Mouse (Mus musculus): Measurements from ENCODE around the gene Gm20449. TPM values are rescaled to one million over a fixed set of nuclear protein-coding genes. Genes with fewer than 3 reads are reported as not detected.

Gm20449 gene
- polyA plus RNA-seq, 1 experiment from 2014 or later = 0.13 TPM

DNA sequence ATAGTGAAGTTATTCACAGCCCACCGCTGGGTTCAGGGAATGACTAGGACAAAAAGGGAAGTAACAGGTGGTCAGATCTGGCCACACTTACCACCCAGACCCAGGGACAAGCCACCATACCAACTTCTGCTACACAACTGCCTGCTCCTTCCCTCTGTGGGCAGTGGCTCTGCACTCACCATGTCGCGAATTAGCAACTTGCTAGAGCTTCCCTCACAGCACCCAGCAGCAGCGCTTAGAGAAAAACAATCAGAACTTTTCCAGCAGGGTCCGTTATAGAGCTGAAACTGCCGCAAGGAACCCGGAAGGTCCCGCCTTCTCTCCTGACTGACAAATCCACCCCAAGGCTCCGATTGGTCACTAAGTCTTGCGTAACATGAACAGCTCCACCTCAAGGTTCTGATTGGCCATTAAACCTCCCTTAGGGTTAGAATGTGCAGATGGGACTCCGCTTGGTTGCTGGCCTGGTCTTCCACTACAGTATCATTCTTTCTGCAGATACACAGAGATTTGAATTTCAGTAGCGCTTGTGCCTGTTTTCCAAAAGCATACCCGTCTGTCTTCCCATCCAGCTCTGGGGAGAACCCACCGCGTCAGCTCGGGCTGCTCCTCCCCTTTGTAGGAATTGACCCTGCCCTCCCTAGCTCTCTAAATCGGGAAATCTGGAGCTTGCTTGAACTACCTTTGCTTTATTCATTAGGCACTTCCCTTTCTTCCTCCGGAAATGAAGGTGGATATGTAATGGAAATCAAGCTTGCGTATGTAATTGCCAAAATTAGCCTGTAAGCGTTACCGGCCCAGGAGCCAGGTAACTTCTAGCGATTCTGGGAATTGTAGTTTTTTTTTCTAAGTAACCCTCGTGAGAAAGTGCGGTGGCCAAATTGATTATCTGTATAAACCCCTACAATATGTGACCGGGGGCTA lies 105.9 kb downstream of the Gm20449 start, which contains the start of gene AI987944:
Gene AI987944 (minus strand): TSS at position 332 of the 924 bp plus-strand sequence.
- Histone ChIP-seq H3K9me3 (replicated peaks) (no peaks in the 10 kb centered on the region; the same call in 1 of the 2 replicates), H3K4me1 (replicated peaks) (no peaks in the 10 kb centered on the region), H3K36me3 (no peaks in the 10 kb centered on the region), H3K9ac (peak within 1 kb of the TSS; percentile 84), H3K4me2 (peak within 1 kb of the TSS; percentile 76), H3K27ac (ENCODE audit: poor library complexity, severe bottlenecking) (peak within 1 kb of the TSS; percentile 81), H3K4me3 (peak within 1 kb of the TSS; percentile 73), H3K27me3 (replicated peaks) (no peaks in the 10 kb centered on the region)
- peak; percentile 99 for ATAC-seq (ENCODE audit: insufficient number of reproducible peaks, low FRiP score)
- WGBS = under 1% methylated on average over 25 of the region's 25 CpGs

Other genes with a start within 250 kb of the Gm20449 start
- 9.2 and 9.8 TPM in 2 replicates for gene AI987944, start 106.0 kb downstream of the Gm20449 start, polyA plus RNA-seq (2016; fragmentation: Nextera tagmentation; extraction: Ambion mirVana)
- 0.22 and 0.26 TPM in 2 replicates for gene Vmn2r57, start 50.7 kb downstream of the Gm20449 start, polyA plus RNA-seq (2016; fragmentation: Nextera tagmentation; extraction: Ambion mirVana)
- 5.9 and 6.7 TPM in 2 replicates for gene AW146154, start 473 bp upstream of the Gm20449 start, polyA plus RNA-seq (2016; fragmentation: Nextera tagmentation; extraction: Ambion mirVana)
- not detected in 2 replicates for gene Gm6871, start 74.2 kb upstream of the Gm20449 start, polyA plus RNA-seq (2016; fragmentation: Nextera tagmentation; extraction: Ambion mirVana)
- gene 2610021A01Rik, start 99.8 kb upstream of the Gm20449 start, polyA plus RNA-seq (2016; fragmentation: Nextera tagmentation; extraction: Ambion mirVana) = 8.3 and 9.1 TPM in 2 replicates
- 7.0 and 7.5 TPM in 2 replicates for gene Zfp788, start 133.8 kb upstream of the Gm20449 start, polyA plus RNA-seq (2016; fragmentation: Nextera tagmentation; extraction: Ambion mirVana)